Mouse (Mus musculus) heart, embryonic 10.5 days (tissue): ENCODE data around the gene Appl2. TPM values are rescaled to one million over a fixed set of nuclear protein-coding genes. Genes with fewer than 3 reads are reported as not detected.

Source experiments
- DNase-seq: peaks from one replicate; pipeline ENCODE4 v3.0.0-alpha.2; 2017; ENCODE audit warnings: low spot score
- H3K27ac ChIP-seq: fragments of 300-500 bp; sonication (generic); 2 replicates; pipeline ENCODE4 v1.5.1; 2016; ENCODE audit warnings: mild to moderate bottlenecking
- H3K27me3 ChIP-seq: fragments of 300-500 bp; sonication (generic); 2 replicates; pipeline ENCODE4 v1.6.1; 2016; ENCODE audit warnings: mild to moderate bottlenecking; ENCODE audit not compliant: poor library complexity, insufficient read depth, severe bottlenecking
- H3K36me3 ChIP-seq: fragments of 300-500 bp; sonication (generic); 2 replicates; pipeline ENCODE4 v1.6.1; 2016; ENCODE audit warnings: mild to moderate bottlenecking, moderate library complexity
- H3K4me1 ChIP-seq: fragments of 300-500 bp; sonication (generic); 2 replicates; pipeline ENCODE4 v1.6.1; 2016; ENCODE audit warnings: mild to moderate bottlenecking
- H3K4me3 ChIP-seq: fragments of 300-500 bp; sonication (generic); 2 replicates; pipeline ENCODE4 v1.5.1; 2016; ENCODE audit warnings: mild to moderate bottlenecking, moderate library complexity
- H3K9me3 ChIP-seq: fragments of 300-500 bp; sonication (generic); 2 replicates; pipeline ENCODE4 v1.6.1; 2016; ENCODE audit warnings: mild to moderate bottlenecking, moderate library complexity
- WGBS: fragments of 180-500 bp; shearing (Covaris S2); methylation state at CpG from one replicate; pipeline ENCODE4 v1.1.7; 2016; 5-methylcytosine and 5-hydroxymethylcytosine counted together
- polyA plus RNA-seq: library from polyadenylated mRNA; unstranded; fragments of >200 nt; fragmentation: Nextera tagmentation; extraction: Ambion mirVana; gene quantifications from 2 replicates; pipeline ENCODE4 v1.2.1, GENCODE M21; 2016

Appl2 gene
- polyA plus RNA-seq, 1 experiment from 2014 or later = 34.0 TPM

- 84% methylated on average over 12 of the region's 12 CpGs for WGBS
- DNase-seq = no peak
- Histone ChIP-seq H3K9me3 (no peaks in the 10 kb centered on the region), H3K36me3 (peaks cover 57% of the 10 kb centered on the region), H3K4me1 (peaks cover 39% of the 10 kb centered on the region), H3K27ac (no peak overlapping the region), H3K27me3 (no peaks in the 10 kb centered on the region), H3K4me3 (no peak overlapping the region)
Observed at GRCm38 (mm10) chr10:83629190-83629781, 19.3 kb downstream of the Appl2 start.

GRCm38 (mm10) chr10:83628241-83628640 lies 20.3 kb downstream of the Appl2 start:
- H3K27me3 ChIP-seq = no peaks in the 10 kb centered on the region
- WGBS = 93% methylated on average over 4 of the region's 4 CpGs
- no peak overlapping the region for H3K4me3 ChIP-seq
- no peaks in the 10 kb centered on the region for H3K9me3 ChIP-seq
- H3K27ac ChIP-seq = no peak overlapping the region
- no peak for DNase-seq
- H3K36me3 ChIP-seq = peaks cover 61% of the 10 kb centered on the region
- H3K4me1 ChIP-seq = peaks cover 37% of the 10 kb centered on the region

- no peak for DNase-seq
- Histone ChIP-seq H3K27me3 (no peaks in the 10 kb centered on the region), H3K36me3 (peaks cover 59% of the 10 kb centered on the region), H3K4me1 (peaks cover 26% of the 10 kb centered on the region), H3K27ac (no peak overlapping the region), H3K4me3 (no peak overlapping the region), H3K9me3 (no peaks in the 10 kb centered on the region)
- 94% methylated on average over 9 of the region's 9 CpGs for WGBS
Observed at GRCm38 (mm10) chr10:83627113-83627687, 21.3 kb downstream of the Appl2 start.

- peaks cover 15% of the 10 kb centered on the region for H3K4me1 ChIP-seq
- H3K27me3 ChIP-seq = no peaks in the 10 kb centered on the region
- H3K4me3 ChIP-seq = no peak overlapping the region
- no peak for DNase-seq
- no peak overlapping the region for H3K27ac ChIP-seq
- no peaks in the 10 kb centered on the region for H3K9me3 ChIP-seq
- 92% methylated on average over 12 of the region's 12 CpGs for WGBS
- H3K36me3 ChIP-seq = peaks cover 74% of the 10 kb centered on the region
Observed at GRCm38 (mm10) chr10:83624841-83625240, 23.7 kb downstream of the Appl2 start.

GRCm38 (mm10) chr10:83624065-83624464 lies 24.5 kb downstream of the Appl2 start:
- no peaks in the 10 kb centered on the region for H3K27me3 ChIP-seq
- peaks cover 7% of the 10 kb centered on the region for H3K4me1 ChIP-seq
- H3K4me3 ChIP-seq = no peak overlapping the region
- peaks cover 69% of the 10 kb centered on the region for H3K36me3 ChIP-seq
- no peaks in the 10 kb centered on the region for H3K9me3 ChIP-seq
- WGBS = 88% methylated on average over 8 of the region's 8 CpGs
- no peak overlapping the region for H3K27ac ChIP-seq
- no peak for DNase-seq

GRCm38 (mm10) chr10:83620350-83621055 lies 28.0 kb downstream of the Appl2 start:
- WGBS = 94% methylated on average over 24 of the region's 24 CpGs
- no peak overlapping the region for H3K27ac ChIP-seq
- H3K4me3 ChIP-seq = no peak overlapping the region
- H3K27me3 ChIP-seq = no peaks in the 10 kb centered on the region
- H3K4me1 ChIP-seq = peaks cover 4% of the 10 kb centered on the region; the same call in 1 of the 2 replicates
- peaks cover 52% of the 10 kb centered on the region for H3K36me3 ChIP-seq
- no peak for DNase-seq
- no peaks in the 10 kb centered on the region for H3K9me3 ChIP-seq

- no peak for DNase-seq
- 92% methylated on average over 12 of the region's 12 CpGs for WGBS
- no peaks in the 10 kb centered on the region for H3K27me3 ChIP-seq
- H3K9me3 ChIP-seq = no peaks in the 10 kb centered on the region
- H3K27ac ChIP-seq = no peak overlapping the region
- H3K4me3 ChIP-seq = no peak overlapping the region
- peaks cover 46% of the 10 kb centered on the region for H3K36me3 ChIP-seq
- H3K4me1 ChIP-seq = peaks cover 10% of the 10 kb centered on the region; the same call in 1 of the 2 replicates
Observed at GRCm38 (mm10) chr10:83618819-83619440, 29.6 kb downstream of the Appl2 start.

GRCm38 (mm10) chr10:83617366-83617765 lies 31.2 kb downstream of the Appl2 start:
- 58% methylated on average over 10 of the region's 10 CpGs for WGBS
- Histone ChIP-seq H3K27me3 (no peaks in the 10 kb centered on the region), H3K27ac (no peak overlapping the region), H3K36me3 (peaks cover 59% of the 10 kb centered on the region), H3K4me1 (peaks cover 10% of the 10 kb centered on the region; the same call in 1 of the 2 replicates), H3K4me3 (no peak overlapping the region), H3K9me3 (no peaks in the 10 kb centered on the region)
- no peak for DNase-seq

- Histone ChIP-seq H3K27ac (no peak overlapping the region), H3K4me1 (peaks cover 7% of the 10 kb centered on the region; the same call in 1 of the 2 replicates), H3K36me3 (peaks cover 71% of the 10 kb centered on the region), H3K27me3 (no peaks in the 10 kb centered on the region), H3K9me3 (no peaks in the 10 kb centered on the region), H3K4me3 (no peak overlapping the region)
- no peak for DNase-seq
- 92% methylated on average over 14 of the region's 14 CpGs for WGBS
Observed at GRCm38 (mm10) chr10:83612648-83613215, 35.8 kb downstream of the Appl2 start.

GRCm38 (mm10) chr10:83611863-83612262 lies 36.7 kb downstream of the Appl2 start:
- peaks cover 80% of the 10 kb centered on the region for H3K36me3 ChIP-seq
- peaks cover 7% of the 10 kb centered on the region; the same call in 1 of the 2 replicates for H3K4me1 ChIP-seq
- no peak for DNase-seq
- no peak overlapping the region for H3K27ac ChIP-seq
- H3K4me3 ChIP-seq = no peak overlapping the region
- WGBS = 89% methylated on average over 5 of the region's 5 CpGs
- H3K9me3 ChIP-seq = no peaks in the 10 kb centered on the region
- H3K27me3 ChIP-seq = no peaks in the 10 kb centered on the region

- Histone ChIP-seq H3K4me1 (peaks cover 7% of the 10 kb centered on the region; the same call in 1 of the 2 replicates), H3K9me3 (no peaks in the 10 kb centered on the region), H3K27me3 (no peaks in the 10 kb centered on the region), H3K4me3 (no peak overlapping the region), H3K36me3 (peaks cover 76% of the 10 kb centered on the region), H3K27ac (no peak overlapping the region)
- WGBS = 95% methylated on average over 7 of the region's 7 CpGs
- no peak for DNase-seq
Observed at GRCm38 (mm10) chr10:83610518-83610917, 38.0 kb downstream of the Appl2 start.

GRCm38 (mm10) chr10:83608596-83608995 lies 39.9 kb downstream of the Appl2 start:
- Histone ChIP-seq H3K36me3 (peaks cover 78% of the 10 kb centered on the region), H3K4me3 (no peak overlapping the region), H3K9me3 (no peaks in the 10 kb centered on the region), H3K27me3 (no peaks in the 10 kb centered on the region), H3K4me1 (no peaks in the 10 kb centered on the region), H3K27ac (no peak overlapping the region; the same call in 1 of the 2 replicates)
- DNase-seq = peak; percentile 59
- WGBS = 79% methylated on average over 8 of the region's 8 CpGs
